Mouse (Mus musculus) liver, adult 2 months (tissue): Measurements from ENCODE around the gene Znrf2. TPM values are rescaled to one million over a fixed set of nuclear protein-coding genes. Genes with fewer than 3 reads are reported as not detected.
A peak's percentile ranks its signal among the peaks of the same experiment; 100 is the strongest.
"Not testable (repeated sequence)": the region's sequence is repeated elsewhere in the genome, so short reads cannot be mapped to it uniquely, and the experiment has no call there.

ENCODE experiments used
- DNase-seq: peaks from one replicate; pipeline ENCODE4 v3.0.0-alpha.2; 2011; ENCODE audit warnings: low read depth, low spot score; ENCODE audit errors: extremely low read depth
- H3K27ac ChIP-seq: fragments of 200-500 bp; replicated peaks from 2 replicates; pipeline ENCODE4 v1.5.1; 2012; ENCODE audit warnings: low read depth, mild to moderate bottlenecking, control low read depth, inconsistent platforms, low read length; ENCODE audit not compliant: insufficient read depth
- H3K27me3 ChIP-seq: fragments of 200-500 bp; 2 replicates; pipeline ENCODE4 v1.6.1; 2012; ENCODE audit warnings: mild to moderate bottlenecking, moderate library complexity, low read length, inconsistent platforms; ENCODE audit not compliant: control insufficient read depth, insufficient read depth
- H3K36me3 ChIP-seq: fragments of 200-500 bp; 2 replicates; pipeline ENCODE4 v1.6.1; 2012; ENCODE audit warnings: low read length, inconsistent platforms; ENCODE audit not compliant: control insufficient read depth, insufficient read depth
- H3K4me1 ChIP-seq: fragments of 200-500 bp; 2 replicates; pipeline ENCODE4 v1.6.1; 2011; ENCODE audit warnings: low read length; ENCODE audit not compliant: control insufficient read depth, insufficient read depth
- H3K4me3 ChIP-seq: fragments of 200-500 bp; 2 replicates; pipeline ENCODE4 v1.5.1; 2011; ENCODE audit warnings: low read depth, mild to moderate bottlenecking, control low read depth, low read length, moderate library complexity; ENCODE audit not compliant: insufficient read depth
- H3K79me2 ChIP-seq: fragments of 200-500 bp; 2 replicates; pipeline ENCODE4 v1.6.1; 2012; ENCODE audit warnings: inconsistent platforms, mild to moderate bottlenecking, low read length, moderate library complexity; ENCODE audit not compliant: control insufficient read depth, insufficient read depth
- H3K9ac ChIP-seq: fragments of 200-500 bp; 2 replicates; pipeline ENCODE4 v1.6.1; 2012; ENCODE audit warnings: low read depth, mild to moderate bottlenecking, control low read depth, inconsistent platforms, low read length
- CTCF ChIP-seq: fragments of 200-500 bp; IDR thresholded peaks from 2 replicates; pipeline ENCODE4 v1.5.1; 2011; ENCODE audit warnings: low read depth, low read length, control low read depth
- POLR2A ChIP-seq: fragments of 200-500 bp; IDR thresholded peaks from 2 replicates; pipeline ENCODE4 v1.6.1; 2011; ENCODE audit warnings: low read length, control low read depth; ENCODE audit not compliant: insufficient read depth; ENCODE audit errors: extremely low read depth
- WGBS: fragments of 180-500 bp; shearing (Covaris S2); methylation state at CpG from one replicate; pipeline ENCODE4 v1.1.7; 2018; 5-methylcytosine and 5-hydroxymethylcytosine counted together
- polyA plus RNA-seq: library from polyadenylated mRNA; depleted of rRNA; stranded (reverse); fragments of >200 nt; gene quantifications from 2 replicates; pipeline ENCODE4 v1.2.3, GENCODE M21; 2012
- total RNA-seq: library from RNA; depleted of rRNA; stranded (reverse); fragments of >200 nt; gene quantifications from 2 replicates; pipeline ENCODE4 v1.2.3, GENCODE M21; 2014

The Znrf2 gene
- total and polyA plus RNA-seq, 2 experiments = 16.2 to 27.8 TPM

GRCm38 (mm10) chr6:54855801-54856583 is 39.3 kb downstream of the Znrf2 start:
- no peak overlapping the region for H3K27ac ChIP-seq

GRCm38 (mm10) chr6:54859159-54859558 is 42.4 kb downstream of the Znrf2 start:
- 87% methylated on average over 5 of the region's 5 CpGs for WGBS
- H3K4me1 ChIP-seq, H3K4me3 ChIP-seq, H3K36me3 ChIP-seq, H3K9ac ChIP-seq, H3K27ac ChIP-seq, H3K27me3 ChIP-seq, DNase-seq: not testable (repeated sequence)
- H3K79me2 ChIP-seq = peaks cover 15% of the 10 kb centered on the region

More at GRCm38 (mm10) chr6:54855801-54856583, 39.3 kb downstream of the Znrf2 start:
- Histone ChIP-seq H3K79me2 (peaks cover 21% of the 10 kb centered on the region), H3K36me3 (no peaks in the 10 kb centered on the region), H3K4me3 (no peak overlapping the region), H3K27me3 (no peaks in the 10 kb centered on the region), H3K4me1 (peaks cover 2% of the 10 kb centered on the region), H3K9ac (no peak overlapping the region)
- TF ChIP-seq CTCF (no peak), POLR2A (no peak)
- WGBS = 62% methylated on average over 4 of the region's 4 CpGs
- DNase-seq = peak; percentile 86

GRCm38 (mm10) chr6:54860180-54860579 is 43.5 kb downstream of the Znrf2 start:
- Histone ChIP-seq H3K4me3 (no peak overlapping the region), H3K9ac (no peak overlapping the region), H3K27ac (no peak overlapping the region), H3K27me3 (no peaks in the 10 kb centered on the region), H3K36me3 (peaks cover 6% of the 10 kb centered on the region; the same call in 1 of the 2 replicates), H3K4me1 (peaks cover 2% of the 10 kb centered on the region; the same call in 1 of the 2 replicates), H3K79me2 (peaks cover 10% of the 10 kb centered on the region)
- no peak for TF ChIP-seq CTCF
- TF ChIP-seq POLR2A = no peak
- DNase-seq = no peak

GRCm38 (mm10) chr6:54866731-54867410 is 50.2 kb downstream of the Znrf2 start:
- Histone ChIP-seq H3K36me3 (peaks cover 6% of the 10 kb centered on the region; the same call in 1 of the 2 replicates), H3K9ac (no peak overlapping the region), H3K4me3 (no peak overlapping the region), H3K27me3 (no peaks in the 10 kb centered on the region), H3K79me2 (peaks cover 9% of the 10 kb centered on the region; the same call in 1 of the 2 replicates), H3K27ac (no peak overlapping the region), H3K4me1 (no peaks in the 10 kb centered on the region)
- 66% methylated on average over 5 of the region's 5 CpGs for WGBS
- no peak for DNase-seq
- TF ChIP-seq CTCF (no peak), POLR2A (no peak)

- Histone ChIP-seq H3K4me1 (no peaks in the 10 kb centered on the region), H3K36me3 (peaks cover 6% of the 10 kb centered on the region; the same call in 1 of the 2 replicates), H3K27me3 (no peaks in the 10 kb centered on the region), H3K79me2 (peaks cover 9% of the 10 kb centered on the region; the same call in 1 of the 2 replicates), H3K4me3 (no peak overlapping the region), H3K9ac (no peak overlapping the region), H3K27ac (no peak overlapping the region)
- no peak for TF ChIP-seq CTCF
- no peak for TF ChIP-seq POLR2A
- DNase-seq = no peak
- WGBS = 83% methylated on average over 4 of the region's 4 CpGs
Measured at GRCm38 (mm10) chr6:54867411-54867745, 50.7 kb downstream of the Znrf2 start.

GRCm38 (mm10) chr6:54873029-54873428 is 56.3 kb downstream of the Znrf2 start:
- Histone ChIP-seq H3K79me2 (peaks cover 8% of the 10 kb centered on the region; the same call in 1 of the 2 replicates), H3K27me3 (no peaks in the 10 kb centered on the region), H3K36me3 (no peaks in the 10 kb centered on the region), H3K4me1 (no peaks in the 10 kb centered on the region), H3K4me3 (no peak overlapping the region), H3K9ac (no peak overlapping the region), H3K27ac (no peak overlapping the region)
- 95% methylated on average over 5 of the region's 5 CpGs for WGBS
- TF ChIP-seq POLR2A (no peak), CTCF (no peak)
- DNase-seq = no peak
